Mouse (Mus musculus) cortical plate, adult 2 months (tissue): Measurements from ENCODE around the gene Sec22a.

Experiments used
- CTCF ChIP-seq: fragments of 200-500 bp; IDR thresholded peaks from 2 replicates; pipeline ENCODE4 v1.5.1; 2011; ENCODE audit warnings: mild to moderate bottlenecking, control low read depth, low read length; ENCODE audit not compliant: insufficient read depth; ENCODE audit errors: extremely low read depth
- POLR2A ChIP-seq: fragments of 200-500 bp; IDR thresholded peaks from 2 replicates; pipeline ENCODE4 v1.6.1; 2011; ENCODE audit warnings: mild to moderate bottlenecking, low read length, control low read depth; ENCODE audit not compliant: insufficient read depth; ENCODE audit errors: extremely low read depth

DNA sequence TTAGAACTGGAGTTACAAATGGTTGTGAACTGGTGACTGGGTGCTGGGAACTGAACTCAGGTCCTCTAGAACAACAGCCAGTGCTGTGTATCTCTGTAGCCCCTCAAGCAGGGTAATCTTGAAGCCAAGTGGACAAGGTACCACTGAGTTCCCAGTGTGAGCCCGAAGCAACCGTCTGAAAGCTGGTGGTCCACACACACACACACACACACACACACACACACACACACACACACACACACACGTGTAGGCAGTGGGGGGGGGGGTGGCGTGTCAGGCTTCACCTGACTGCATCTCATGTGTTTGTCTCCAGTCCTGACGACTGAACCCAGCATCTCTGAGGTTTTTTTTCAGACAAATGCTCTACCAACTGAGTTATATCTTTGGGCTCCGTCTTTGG, 63.6 kb downstream of the Sec22a start:
- no peak for TF ChIP-seq CTCF
- no peak for TF ChIP-seq POLR2A
